Mouse (Mus musculus) monocyte, adult 2 months (primary cell): ENCODE measurements around the gene Gm9747.

ENCODE experiments used
- DNase-seq, 2 experiments: peaks; one replicate each; pipeline ENCODE4 v3.0.0; 2022; ENCODE audit warnings: low spot score in 2 of 2, low read depth in 1 of 2

Gm9747 gene

DNA sequence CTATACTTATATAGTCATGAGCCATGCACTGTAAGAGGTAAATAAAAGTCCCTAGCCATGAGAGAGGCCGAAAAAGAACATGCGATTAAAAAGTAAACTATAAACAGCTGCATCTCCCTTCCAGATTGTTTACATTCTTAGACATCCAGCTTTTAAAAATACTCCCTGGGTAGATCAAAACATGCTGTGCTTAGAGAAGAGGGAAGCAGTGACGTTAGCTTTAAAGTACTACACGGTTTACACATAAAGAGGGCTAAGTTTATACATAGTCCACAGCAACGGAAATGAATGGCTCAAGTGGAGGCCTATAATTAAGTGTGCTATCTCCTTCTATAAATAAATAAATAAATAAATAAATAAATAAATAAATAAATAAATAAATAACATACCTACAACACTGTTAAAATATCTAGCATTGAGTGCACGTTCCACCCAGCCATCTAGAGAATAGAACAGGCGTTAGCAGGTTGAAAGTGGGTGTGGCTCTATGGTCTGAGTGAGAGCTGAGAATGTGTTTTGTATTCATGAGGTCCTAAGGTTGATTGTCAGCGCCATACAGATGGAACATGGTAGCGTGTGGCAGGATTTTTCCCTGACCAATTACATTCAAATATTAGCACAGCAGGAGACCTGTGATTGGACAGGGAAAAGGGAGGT is 21.0 kb downstream of the Gm9747 start:
- no peak for DNase-seq

DNA sequence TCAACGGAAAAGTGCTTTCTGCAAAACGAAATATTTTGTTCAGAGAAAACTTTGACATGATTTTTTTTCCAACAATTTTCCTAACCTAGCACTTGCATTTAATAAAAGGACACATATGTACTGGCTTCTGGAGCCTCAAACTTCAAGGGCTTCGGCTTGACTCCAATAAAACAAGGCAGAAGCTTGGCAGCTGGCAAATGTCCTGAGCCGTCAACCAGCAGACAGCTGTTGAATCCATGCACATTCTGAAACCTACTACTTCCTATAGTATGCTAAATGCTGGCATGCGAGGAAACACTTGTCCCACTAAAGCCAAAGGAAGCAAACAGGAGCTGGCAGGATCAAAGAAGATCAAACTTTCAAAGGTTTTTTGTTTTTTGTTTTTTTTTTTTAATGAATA is 24.5 kb downstream of the Gm9747 start:
- DNase-seq = no peak

DNA sequence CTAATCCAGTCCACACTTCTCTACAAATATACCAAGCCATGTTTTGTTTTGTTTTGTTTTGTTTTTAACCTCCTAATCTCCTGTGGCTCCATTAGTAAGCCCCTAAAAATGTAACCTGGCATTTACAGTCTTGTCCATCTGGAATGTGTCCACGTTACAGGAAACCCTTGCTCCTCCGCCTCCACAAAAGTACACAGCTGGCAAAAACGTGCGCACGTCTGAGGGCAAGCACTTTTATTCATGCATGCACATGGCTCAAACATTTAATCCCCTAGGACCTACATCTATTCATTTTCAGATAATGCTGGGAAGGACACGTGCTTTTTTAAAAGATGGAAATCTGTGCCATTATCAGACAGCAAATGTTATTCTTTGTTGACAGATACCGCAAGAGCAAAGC is 25.4 kb downstream of the Gm9747 start:
- no peak for DNase-seq

DNA sequence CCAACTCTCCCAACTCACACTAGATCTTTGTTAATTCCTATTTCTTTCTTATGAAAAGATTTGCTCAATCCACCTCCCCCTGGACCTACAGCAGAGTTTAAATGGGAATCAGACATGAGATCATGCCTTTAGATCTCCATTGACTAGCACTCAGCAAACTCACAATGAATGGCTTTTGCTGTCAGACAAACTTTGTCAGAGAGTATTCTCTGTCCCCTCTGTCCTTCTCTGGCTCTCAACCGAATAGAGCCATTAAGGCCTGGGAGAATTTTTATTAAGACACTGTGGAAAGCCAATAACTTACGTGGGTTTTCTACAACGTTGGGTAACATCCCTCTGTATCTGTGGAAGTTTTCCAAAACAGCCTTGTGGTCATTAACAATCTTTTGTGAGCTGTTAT is 27.1 kb downstream of the Gm9747 start:
- no peak for DNase-seq

DNA sequence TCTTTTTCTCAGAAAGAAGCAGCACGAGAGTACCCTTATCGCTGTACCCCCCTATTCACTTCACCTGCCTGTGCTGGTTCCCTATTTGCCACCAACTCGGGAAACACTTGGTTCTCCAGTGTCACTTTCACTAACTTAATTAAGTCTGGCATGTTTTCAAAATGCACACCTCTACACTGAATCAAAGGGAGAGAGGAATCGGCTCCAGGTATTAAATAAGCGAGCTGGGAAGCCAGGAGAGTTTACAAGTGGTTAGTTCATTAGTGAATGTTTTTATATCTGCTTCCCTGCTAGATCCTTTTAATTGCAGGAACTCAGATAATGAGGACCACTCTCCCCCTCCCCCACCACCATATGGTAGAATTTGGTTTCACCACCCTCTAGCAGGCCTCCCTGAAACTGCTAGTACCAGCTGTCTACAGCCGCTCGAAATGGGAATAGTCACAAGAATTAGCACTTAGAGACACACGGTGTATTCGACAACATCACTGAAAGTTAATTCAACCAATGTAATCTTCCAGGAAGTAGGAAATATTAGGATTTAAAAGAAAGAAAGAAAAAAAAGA is 28.2 kb downstream of the Gm9747 start:
- no peak for DNase-seq

DNA sequence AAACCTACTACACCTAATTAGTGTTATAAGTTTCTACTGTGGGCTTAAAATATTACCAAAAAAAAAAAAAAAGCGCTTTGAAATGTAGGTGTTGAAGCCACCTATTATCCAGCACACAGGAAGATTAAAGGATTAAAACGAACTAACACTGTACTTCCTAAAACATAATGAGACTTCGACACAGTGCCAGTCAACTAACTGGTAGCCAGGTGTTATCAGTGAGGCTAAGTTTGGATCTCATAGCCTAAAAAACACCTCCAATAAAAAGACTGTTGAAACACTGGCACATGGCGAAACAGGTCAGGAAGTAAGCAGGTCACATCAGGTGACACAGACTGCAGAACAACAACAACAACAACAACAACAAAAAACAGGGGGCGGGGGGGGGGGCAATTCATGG is 28.7 kb downstream of the Gm9747 start:
- no peak for DNase-seq

DNA sequence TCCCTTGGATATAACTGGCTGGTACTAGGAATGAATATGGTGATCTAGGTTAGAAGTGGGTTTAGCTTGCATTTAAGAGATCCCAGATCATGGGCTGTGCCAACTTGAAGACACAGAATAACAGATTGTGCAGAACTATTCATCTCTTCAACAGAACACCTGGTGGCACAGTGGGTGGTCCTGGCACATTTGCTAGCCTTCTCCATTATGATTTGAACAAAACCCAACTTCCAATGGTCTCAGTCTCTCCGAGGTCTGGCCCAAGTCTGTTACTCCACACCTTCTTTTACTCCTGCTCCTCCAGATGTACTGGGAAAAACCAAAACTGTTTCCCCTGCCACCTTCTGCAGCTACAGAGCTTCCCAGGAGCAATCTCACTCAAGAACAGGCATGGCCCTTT is 29.4 kb downstream of the Gm9747 start:
- no peak for DNase-seq

DNA sequence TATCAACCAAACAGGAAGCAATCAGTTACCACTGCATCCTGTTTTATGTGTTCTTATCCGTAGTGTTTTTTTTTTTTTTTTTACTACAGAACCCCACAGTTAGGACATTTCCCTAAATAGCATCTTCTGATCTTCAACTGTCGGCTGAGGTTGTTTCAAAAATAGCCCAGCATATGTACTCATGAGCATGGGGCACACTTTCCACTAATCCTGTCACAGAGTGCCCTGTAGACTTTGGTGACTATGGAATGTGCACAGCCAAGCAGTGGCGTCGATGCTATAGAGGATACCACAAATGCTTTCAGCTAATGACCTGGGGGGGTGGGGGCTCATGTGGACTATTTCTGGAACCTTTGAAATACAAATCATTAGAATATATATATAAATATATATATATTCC is 34.6 kb downstream of the Gm9747 start:
- DNase-seq = no peak

DNA sequence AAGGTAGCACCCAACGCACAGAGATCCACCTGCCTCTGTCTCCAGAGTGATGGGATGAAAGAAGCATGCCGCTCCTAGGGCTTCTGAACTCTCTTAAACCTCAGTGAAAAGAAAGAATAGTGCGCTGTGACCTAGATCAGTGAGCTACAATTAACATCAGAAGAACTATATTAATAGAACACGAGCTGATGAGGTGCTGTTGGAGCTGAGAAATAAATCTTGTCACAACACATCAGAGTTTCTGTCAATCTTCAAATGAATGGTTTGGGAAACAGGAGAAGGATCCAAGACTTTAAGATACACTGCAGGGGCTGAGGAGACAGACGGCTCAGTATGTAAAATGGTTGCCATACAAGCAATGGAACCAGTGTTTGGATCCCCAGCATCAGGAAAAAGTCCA is 39.3 kb downstream of the Gm9747 start:
- no peak for DNase-seq

DNA sequence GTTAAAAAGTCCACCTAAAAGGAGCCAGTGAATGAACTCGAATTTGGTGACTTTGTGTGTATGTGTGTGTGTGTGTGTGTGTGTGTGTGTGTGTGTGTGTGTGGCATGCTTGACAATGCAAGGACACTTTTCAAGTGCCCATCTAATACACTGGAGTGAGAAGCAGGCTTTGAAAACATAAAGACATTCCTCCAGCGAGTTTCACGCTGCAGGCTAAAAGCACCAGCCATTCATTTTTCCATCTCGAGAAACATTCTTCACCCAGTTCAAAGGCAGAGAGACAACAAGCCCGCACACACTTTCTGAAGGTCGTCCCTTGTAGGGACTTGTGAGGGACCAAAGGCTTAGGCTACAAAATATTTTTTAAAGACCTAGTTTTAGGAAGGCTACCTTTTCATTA is 40.6 kb downstream of the Gm9747 start:
- DNase-seq = no peak

DNA sequence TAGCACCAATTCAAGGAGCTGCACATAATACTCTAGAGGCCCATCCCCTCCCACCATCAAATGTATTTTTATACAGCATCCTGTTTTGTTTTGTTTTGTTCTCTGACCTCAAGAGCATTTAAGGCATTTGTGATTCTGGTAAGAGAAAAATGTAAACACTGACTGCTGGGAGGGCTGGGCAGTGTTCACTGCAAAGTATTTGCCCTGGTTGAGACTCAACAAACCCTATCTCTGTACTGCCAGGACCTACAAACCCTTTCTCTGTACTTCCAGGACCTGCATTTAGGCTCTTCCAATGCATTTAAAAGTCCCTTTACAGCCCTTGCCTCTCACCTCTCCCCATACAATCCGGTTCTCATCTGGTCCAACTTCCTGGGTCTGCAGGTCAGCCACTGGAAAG is 41.4 kb downstream of the Gm9747 start:
- DNase-seq = no peak

DNA sequence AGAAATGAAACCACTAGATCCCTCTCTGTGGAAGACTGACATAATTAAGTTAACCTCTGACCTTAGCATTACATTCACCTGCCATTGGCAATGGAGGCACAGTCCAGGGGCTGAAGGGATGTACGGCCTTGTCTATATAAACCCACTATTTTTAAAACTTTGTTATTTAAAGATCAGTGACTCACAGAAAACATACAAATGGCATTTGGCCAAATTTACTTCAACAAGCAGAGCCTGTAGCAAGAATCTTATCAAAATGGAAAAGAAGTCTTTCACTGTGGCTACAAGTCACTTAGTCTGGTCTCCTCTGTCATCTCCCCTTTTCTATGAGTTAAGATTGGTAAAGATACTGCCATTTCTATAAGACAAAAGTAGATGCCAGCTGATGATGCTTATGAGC is 46.9 kb downstream of the Gm9747 start:
- no peak for DNase-seq

DNA sequence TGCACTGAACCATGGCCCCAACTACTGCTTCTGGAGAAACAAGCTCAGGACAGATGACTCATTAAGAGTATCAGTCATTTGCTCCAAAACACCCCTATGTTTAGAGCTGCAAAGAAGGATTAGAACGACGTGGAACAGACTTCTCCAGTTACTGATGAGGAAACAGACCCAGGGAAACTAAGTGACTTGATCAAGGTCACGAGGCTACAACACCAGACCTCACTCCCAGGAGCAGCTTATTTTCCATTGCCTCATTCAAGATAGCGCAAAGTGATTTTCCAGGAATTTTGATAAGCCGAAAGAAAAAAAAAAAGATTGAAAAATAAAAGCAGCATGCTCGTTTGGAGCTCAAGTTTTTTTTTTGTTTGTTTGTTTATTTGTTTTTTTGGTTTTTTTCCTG is 48.9 kb downstream of the Gm9747 start:
- DNase-seq = no peak

DNA sequence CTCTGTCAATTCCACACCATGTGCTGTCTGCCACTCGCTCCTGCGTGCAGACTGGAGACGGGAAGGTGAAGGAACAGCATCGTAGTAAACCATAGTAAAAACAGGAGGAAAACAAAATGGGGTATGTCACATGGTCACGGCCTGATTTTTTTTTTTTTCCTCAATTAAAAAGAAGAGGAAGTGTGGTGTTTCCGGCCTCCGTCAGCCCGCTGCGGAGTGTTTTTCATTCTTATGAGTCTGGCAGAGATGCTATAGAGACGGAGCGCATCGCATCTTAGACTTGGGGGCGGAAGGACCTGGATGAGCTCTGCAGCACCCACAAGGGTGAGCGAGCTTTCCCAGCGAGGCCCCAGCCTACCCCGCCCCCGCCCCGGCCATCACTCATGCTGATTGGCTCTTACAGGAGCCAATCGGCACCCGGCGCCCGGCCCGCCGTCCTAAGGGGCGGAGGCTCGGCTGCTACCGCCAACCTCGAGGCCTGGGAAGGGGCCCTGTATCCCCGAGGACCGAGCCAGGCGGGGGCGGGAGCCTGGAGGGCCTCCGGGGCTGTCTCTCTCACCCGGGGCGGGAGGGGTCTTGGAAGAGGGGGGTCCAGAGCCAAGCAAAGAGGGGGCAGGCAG is 50.2 kb downstream of the Gm9747 start:
- peak; percentile 19 to 54 for DNase-seq

DNA sequence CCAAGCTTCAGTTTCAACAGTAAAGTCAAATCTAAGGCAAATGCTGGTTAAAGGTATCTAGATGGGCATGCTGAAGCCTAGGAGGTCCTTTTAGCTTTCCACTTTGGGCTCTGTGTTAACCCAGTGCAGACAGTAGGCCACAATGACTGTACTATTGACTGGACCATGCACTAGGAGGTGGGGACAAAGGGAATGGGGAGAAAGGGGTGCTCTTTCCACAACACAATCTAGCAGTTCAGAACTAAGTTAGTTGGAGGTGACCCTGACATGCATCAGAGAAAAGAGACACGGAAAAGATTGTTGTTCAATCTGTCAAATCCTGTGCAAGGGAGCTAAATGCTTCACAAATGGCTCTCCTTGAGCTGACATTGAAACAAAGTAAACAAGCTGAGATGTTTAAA is 51.0 kb downstream of the Gm9747 start:
- no peak for DNase-seq

DNA sequence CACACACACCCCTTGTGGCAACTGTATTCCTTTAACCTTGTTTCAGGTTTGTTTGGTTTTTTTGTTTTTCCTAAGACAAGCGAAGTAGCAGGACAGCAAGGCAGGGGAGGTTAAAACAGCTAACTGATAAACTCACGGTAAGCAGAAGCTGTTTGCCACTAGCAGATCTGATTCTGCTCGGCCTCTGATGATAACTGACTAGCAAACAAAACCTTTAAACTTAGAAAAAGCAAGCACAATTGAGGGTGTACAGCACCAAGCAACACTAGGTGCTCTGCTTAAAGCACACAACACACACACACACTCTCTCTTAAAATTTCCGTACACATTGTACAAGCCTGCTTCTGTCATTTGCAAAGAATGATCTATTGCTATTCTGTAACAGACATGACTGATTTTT is 51.5 kb downstream of the Gm9747 start:
- no peak for DNase-seq
